Mouse (Mus musculus): ENCODE results near the gene Pomgnt2.

DNA sequence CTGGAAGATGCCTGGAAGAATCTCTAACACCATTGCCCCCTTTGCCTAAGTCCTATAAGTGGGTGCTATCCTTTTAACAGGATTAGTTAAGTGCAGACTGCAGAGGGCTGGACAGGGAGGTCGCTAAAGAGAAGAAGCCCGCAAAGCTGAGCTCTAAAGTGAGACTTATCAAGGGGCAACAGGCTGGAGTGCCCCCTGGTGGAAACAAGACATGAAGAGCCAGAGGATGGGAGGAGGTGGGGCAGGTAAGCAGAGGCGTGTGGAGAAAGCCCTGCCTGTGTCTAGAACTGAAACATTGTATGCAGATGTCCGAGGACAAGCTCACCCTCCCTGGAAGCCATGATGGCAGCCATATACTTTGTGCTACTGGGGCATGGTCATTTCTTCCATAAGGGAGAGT is 16.7 kb upstream of the Pomgnt2 start:
- TF ChIP-seq HCFC1 (IDR thresholded peaks at IDR 0.05; ENCODE audit: borderline replicate concordance, insufficient read depth, low read length) (no peak), ZNF384 (IDR thresholded peaks at IDR 0.05; ENCODE audit: low read depth, low read length) (no peak), CHD2 (IDR thresholded peaks at IDR 0.05; ENCODE audit: low read depth, low read length) (no peak), MAFK (IDR thresholded peaks at IDR 0.05; ENCODE audit: insufficient read depth, low read depth, low read length) (no peak)

Measured in ES-E14 (cell line).